Mouse (Mus musculus): ENCODE measurements around the gene Gpt2. TPM values are rescaled to one million over a fixed set of nuclear protein-coding genes. Genes with fewer than 3 reads are reported as not detected.

The Gpt2 gene
- total and polyA plus RNA-seq, 2 experiments from 2014 or later, result 6.7 to 25.1 TPM

DNA sequence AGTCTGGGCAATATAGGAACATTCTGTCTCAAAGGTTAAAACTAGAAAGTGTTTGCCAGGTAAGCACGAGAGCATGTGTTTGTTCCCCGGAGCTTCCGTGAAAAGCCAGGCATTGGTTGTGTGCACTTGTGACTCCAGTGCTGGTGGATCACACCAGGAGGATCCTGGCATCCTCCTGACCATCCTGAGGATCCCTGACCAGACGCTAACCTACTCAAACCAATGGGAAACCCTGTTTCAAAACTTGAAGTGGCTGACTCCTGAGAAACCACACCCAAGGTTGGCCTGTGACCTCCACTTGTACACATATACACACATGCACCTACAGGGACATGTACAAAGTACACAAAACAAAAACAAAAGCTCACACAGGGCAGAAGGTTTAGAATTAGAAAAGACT lies 4.4 kb downstream of the Gpt2 start:
- TF ChIP-seq EP300 (IDR thresholded peaks at IDR 0.05; ENCODE audit: low read depth), result no peak
- no peak for TF ChIP-seq CTCF (IDR thresholded peaks at IDR 0.05; ENCODE audit: low read depth)
- no peak for DNase-seq (ENCODE audit: low spot score)
- Histone ChIP-seq H3K27ac (ENCODE audit: low read depth) (no peak overlapping the region), H3K4me3 (ENCODE audit: low read depth, low read length) (no peak overlapping the region), H3K27me3 (ENCODE audit: control insufficient read depth, insufficient read depth, low read length) (no peaks in the 10 kb centered on the region), H3K9ac (replicated peaks; ENCODE audit: low read depth, low read length) (no peak overlapping the region), H3K4me1 (ENCODE audit: control insufficient read depth, insufficient read depth) (peaks cover 16% of the 10 kb centered on the region), H3K4me2 (ENCODE audit: low read depth, low read length) (no peak overlapping the region), H3K9me3 (replicated peaks; ENCODE audit: control insufficient read depth, low read length) (no peaks in the 10 kb centered on the region), H3K36me3 (replicated peaks; ENCODE audit: control insufficient read depth, insufficient read depth, low read length) (no peaks in the 10 kb centered on the region)
- 84% methylated on average over 4 of the region's 4 CpGs for WGBS
- ATAC-seq (ENCODE audit: insufficient read depth, low read depth), result no peak

DNA sequence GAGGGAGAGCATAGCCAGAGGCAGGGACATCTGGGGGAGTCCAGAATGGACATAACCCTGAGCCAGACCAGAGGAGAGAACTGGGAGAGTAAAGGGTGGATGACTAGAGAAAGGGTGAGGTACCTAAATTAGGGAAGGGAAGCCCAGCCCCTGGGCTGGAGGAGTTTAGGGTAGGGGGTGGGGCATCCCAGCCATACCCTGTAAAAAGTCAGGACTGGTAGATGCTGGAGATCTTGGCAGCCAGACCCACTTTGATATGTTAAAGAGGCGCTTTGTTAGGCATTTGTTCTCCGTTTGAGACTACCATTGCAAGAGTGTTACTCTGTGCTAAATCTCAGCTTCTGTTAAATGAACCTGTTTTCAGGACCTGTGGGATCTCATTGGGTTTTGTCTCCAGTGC lies 6.2 kb downstream of the Gpt2 start:
- Histone ChIP-seq H3K9ac (replicated peaks; ENCODE audit: low read depth, low read length) (no peak overlapping the region), H3K36me3 (replicated peaks; ENCODE audit: control insufficient read depth, insufficient read depth, low read length) (no peaks in the 10 kb centered on the region), H3K27ac (ENCODE audit: low read depth) (no peak overlapping the region), H3K4me1 (ENCODE audit: control insufficient read depth, insufficient read depth) (peaks cover 6% of the 10 kb centered on the region), H3K9me3 (replicated peaks; ENCODE audit: control insufficient read depth, low read length) (no peaks in the 10 kb centered on the region), H3K27me3 (ENCODE audit: control insufficient read depth, insufficient read depth, low read length) (no peaks in the 10 kb centered on the region), H3K4me2 (ENCODE audit: low read depth, low read length) (no peak overlapping the region), H3K4me3 (ENCODE audit: low read depth, low read length) (no peak overlapping the region)
- DNase-seq (ENCODE audit: low spot score) (no peak), ATAC-seq (ENCODE audit: insufficient read depth, low read depth) (no peak)
- TF ChIP-seq EP300 (IDR thresholded peaks at IDR 0.05; ENCODE audit: low read depth) (no peak), CTCF (IDR thresholded peaks at IDR 0.05; ENCODE audit: low read depth) (no peak)
- 56% methylated on average over 2 of the region's 2 CpGs for WGBS

GRCm38 (mm10) chr8:85500460-85500859 lies 8.1 kb downstream of the Gpt2 start:
- no peaks in the 10 kb centered on the region for H3K36me3 ChIP-seq (replicated peaks; ENCODE audit: control insufficient read depth, insufficient read depth, low read length)
- ATAC-seq (ENCODE audit: insufficient read depth, low read depth) (no peak), DNase-seq (ENCODE audit: low spot score) (no peak)
- no peaks in the 10 kb centered on the region for H3K9me3 ChIP-seq (replicated peaks; ENCODE audit: control insufficient read depth, low read length)
- no peak overlapping the region for H3K4me2 ChIP-seq (ENCODE audit: low read depth, low read length)
- TF ChIP-seq CTCF (IDR thresholded peaks at IDR 0.05; ENCODE audit: low read depth) (no peak), EP300 (IDR thresholded peaks at IDR 0.05; ENCODE audit: low read depth) (no peak)
- peak overlapping the region; percentile 25; the same call in 1 of the 2 replicates for H3K27ac ChIP-seq (ENCODE audit: low read depth)
- H3K4me3 ChIP-seq (ENCODE audit: low read depth, low read length), result no peak overlapping the region
- no peak overlapping the region for H3K9ac ChIP-seq (replicated peaks; ENCODE audit: low read depth, low read length)
- WGBS, result 69% methylated on average over 10 of the region's 10 CpGs
- H3K4me1 ChIP-seq (ENCODE audit: control insufficient read depth, insufficient read depth), result peaks cover 6% of the 10 kb centered on the region
- H3K27me3 ChIP-seq (ENCODE audit: control insufficient read depth, insufficient read depth, low read length), result no peaks in the 10 kb centered on the region

- TF ChIP-seq EP300 (IDR thresholded peaks at IDR 0.05; ENCODE audit: low read depth), result no peak
- H3K27me3 ChIP-seq (ENCODE audit: control insufficient read depth, insufficient read depth, low read length), result no peaks in the 10 kb centered on the region
- no peaks in the 10 kb centered on the region for H3K9me3 ChIP-seq (replicated peaks; ENCODE audit: control insufficient read depth, low read length)
- H3K4me2 ChIP-seq (ENCODE audit: low read depth, low read length), result no peak overlapping the region
- H3K4me1 ChIP-seq (ENCODE audit: control insufficient read depth, insufficient read depth), result peaks cover 6% of the 10 kb centered on the region
- H3K27ac ChIP-seq (ENCODE audit: low read depth), result peak overlapping the region; percentile 25; the same call in 1 of the 2 replicates
- no peak overlapping the region for H3K4me3 ChIP-seq (ENCODE audit: low read depth, low read length)
- H3K9ac ChIP-seq (replicated peaks; ENCODE audit: low read depth, low read length), result no peak overlapping the region
- peak; percentile 75 for ATAC-seq (ENCODE audit: insufficient read depth, low read depth)
- peak; percentile 73 for DNase-seq (ENCODE audit: low spot score)
- H3K36me3 ChIP-seq (replicated peaks; ENCODE audit: control insufficient read depth, insufficient read depth, low read length), result no peaks in the 10 kb centered on the region
- 60% methylated on average over 11 of the region's 11 CpGs for WGBS
Observed at GRCm38 (mm10) chr8:85500955-85501685, 8.7 kb downstream of the Gpt2 start.

- TF ChIP-seq EP300 (IDR thresholded peaks at IDR 0.05; ENCODE audit: low read depth), result no peak
- no peak for TF ChIP-seq CTCF (IDR thresholded peaks at IDR 0.05; ENCODE audit: low read depth)
- DNase-seq (ENCODE audit: low spot score), result no peak
- Histone ChIP-seq H3K27me3 (ENCODE audit: control insufficient read depth, insufficient read depth, low read length) (no peaks in the 10 kb centered on the region), H3K4me3 (ENCODE audit: low read depth, low read length) (no peak overlapping the region), H3K36me3 (replicated peaks; ENCODE audit: control insufficient read depth, insufficient read depth, low read length) (no peaks in the 10 kb centered on the region), H3K4me2 (ENCODE audit: low read depth, low read length) (no peak overlapping the region), H3K27ac (ENCODE audit: low read depth) (no peak overlapping the region), H3K4me1 (ENCODE audit: control insufficient read depth, insufficient read depth) (peaks cover 6% of the 10 kb centered on the region), H3K9me3 (replicated peaks; ENCODE audit: control insufficient read depth, low read length) (no peaks in the 10 kb centered on the region), H3K9ac (replicated peaks; ENCODE audit: low read depth, low read length) (no peak overlapping the region)
- WGBS, result 74% methylated on average over 2 of the region's 2 CpGs
- ATAC-seq (ENCODE audit: insufficient read depth, low read depth), result no peak
Observed at GRCm38 (mm10) chr8:85502381-85502780, 10.0 kb downstream of the Gpt2 start.

DNA sequence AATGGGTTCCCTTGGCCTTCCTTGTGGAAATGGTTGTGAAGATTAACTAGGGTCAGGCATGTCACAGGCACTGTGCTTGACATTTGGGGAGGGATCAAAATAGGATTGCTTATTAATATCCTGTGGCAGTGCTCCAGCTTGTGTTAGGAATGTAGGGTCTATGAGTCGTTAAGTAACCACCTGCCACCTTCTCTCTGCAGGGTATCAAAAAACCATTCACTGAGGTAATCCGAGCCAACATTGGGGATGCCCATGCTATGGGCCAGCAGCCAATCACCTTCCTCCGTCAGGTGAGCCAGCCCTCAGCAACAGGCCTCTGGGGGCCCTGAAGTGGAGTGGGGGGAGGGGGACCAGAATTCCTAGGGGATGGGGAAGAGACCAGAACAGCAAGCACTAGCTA lies 10.7 kb downstream of the Gpt2 start:
- no peak for TF ChIP-seq CTCF (IDR thresholded peaks at IDR 0.05; ENCODE audit: low read depth)
- TF ChIP-seq EP300 (IDR thresholded peaks at IDR 0.05; ENCODE audit: low read depth), result no peak
- 61% methylated on average over 3 of the region's 3 CpGs for WGBS
- H3K27me3 ChIP-seq (ENCODE audit: control insufficient read depth, insufficient read depth, low read length), result no peaks in the 10 kb centered on the region
- H3K9ac ChIP-seq (replicated peaks; ENCODE audit: low read depth, low read length), result no peak overlapping the region
- no peak overlapping the region for H3K27ac ChIP-seq (ENCODE audit: low read depth)
- H3K4me2 ChIP-seq (ENCODE audit: low read depth, low read length), result no peak overlapping the region
- ATAC-seq (ENCODE audit: insufficient read depth, low read depth) (no peak), DNase-seq (ENCODE audit: low spot score) (no peak)
- no peaks in the 10 kb centered on the region for H3K36me3 ChIP-seq (replicated peaks; ENCODE audit: control insufficient read depth, insufficient read depth, low read length)
- no peak overlapping the region for H3K4me3 ChIP-seq (ENCODE audit: low read depth, low read length)
- peaks cover 6% of the 10 kb centered on the region for H3K4me1 ChIP-seq (ENCODE audit: control insufficient read depth, insufficient read depth)
- H3K9me3 ChIP-seq (replicated peaks; ENCODE audit: control insufficient read depth, low read length), result no peaks in the 10 kb centered on the region
